Comparison of ENCODE assay signal across 18 mouse cellular contexts in the genomic region with DNA sequence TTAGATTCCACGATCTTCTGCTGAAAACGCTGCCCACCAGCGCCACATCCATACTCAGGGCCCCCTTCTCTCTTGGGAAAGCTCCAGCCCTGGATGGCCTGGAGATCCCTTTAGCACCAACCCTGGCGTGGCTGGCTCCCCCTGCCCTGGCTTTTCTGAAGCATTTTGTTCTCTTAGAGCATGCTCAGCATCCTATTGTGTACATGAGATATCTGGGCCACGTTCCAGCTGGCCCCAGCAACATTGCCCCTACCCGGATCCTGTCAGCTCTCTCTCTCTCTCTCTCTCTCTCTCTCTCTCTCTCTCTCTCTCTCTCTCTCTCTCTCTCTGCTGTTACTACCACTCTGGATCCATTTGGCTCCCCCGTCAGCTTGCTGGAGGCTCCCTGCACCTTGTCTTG. TPM values are rescaled to one million over a fixed set of nuclear protein-coding genes. Genes with fewer than 3 reads are reported as not detected.
DNase-seq lines count a peak whose midpoint lies in the region; ATAC-seq and TF ChIP-seq lines count a peak whose summit lies in the region.
"Had no signal": no experiment of that assay in that cellular context is flagged by ENCODE, and none has a peak within 500 bp of the region (broad histone marks: within the 10 kb centered on the region; RNA-seq: fewer than 3 reads in every experiment).

No protein-coding gene starts in this region.

- no peak for TF ChIP-seq CTCF in heart, adult 2 months (IDR thresholded peaks at IDR 0.05)
- no peak for TF ChIP-seq CTCF in stomach, postnatal 0 days (IDR thresholded peaks at IDR 0.05; ENCODE audit: low read depth)

- no peak overlapping the region; the same call in 1 of the 2 replicates for H3K9ac ChIP-seq in heart, embryonic 14.5 days (ENCODE audit: low read length)
- H3K9ac ChIP-seq in heart, adult 2 months (ENCODE audit: low read depth, low read length), result no peak overlapping the region
- no peak overlapping the region for H3K9ac ChIP-seq in lung, embryonic 15.5 days
- 0 out of 2 replicates have a peak overlapping the region, but pooled peaks have one; percentile 16 for H3K9ac ChIP-seq in stomach, embryonic 16.5 days (ENCODE audit: low read length)
- H3K9ac ChIP-seq in stomach, postnatal 0 days (ENCODE audit: low read length), result no peak overlapping the region
- H3K9ac ChIP-seq: heart, embryonic 15.5 days; liver, embryonic 15.5 days; neural tube, embryonic 12.5 days had no signal

- no peak overlapping the region for H3K4me2 ChIP-seq in heart, embryonic 14.5 days (ENCODE audit: low read length)
- no peak overlapping the region for H3K4me2 ChIP-seq in lung, embryonic 15.5 days
- H3K4me2 ChIP-seq in stomach, embryonic 16.5 days (ENCODE audit: low read depth, low read length), result no peak overlapping the region
- H3K4me2 ChIP-seq in stomach, postnatal 0 days (replicated peaks; ENCODE audit: low read depth), result no peak overlapping the region
- H3K4me2 ChIP-seq: heart, embryonic 15.5 days; liver, embryonic 15.5 days; neural tube, embryonic 12.5 days had no signal

- TF ChIP-seq EP300 in heart, adult 2 months (IDR thresholded peaks at IDR 0.05; ENCODE audit: insufficient read depth, low read depth, low read length), result no peak
- no peak for TF ChIP-seq EP300 in stomach, postnatal 0 days (optimal IDR thresholded peaks at IDR 0.05)

- H3K27me3 ChIP-seq in heart, embryonic 14.5 days (ENCODE audit: control insufficient read depth, insufficient read depth, low read length), result peaks cover 4% of the 10 kb centered on the region; the same call in 1 of the 2 replicates
- no peaks in the 10 kb centered on the region for H3K27me3 ChIP-seq in heart, adult 2 months (ENCODE audit: control insufficient read depth, insufficient read depth, low read length)
- H3K27me3 ChIP-seq in lung, embryonic 15.5 days, result no peaks in the 10 kb centered on the region
- no peaks in the 10 kb centered on the region for H3K27me3 ChIP-seq in stomach, embryonic 16.5 days (ENCODE audit: control insufficient read depth, insufficient read depth, low read length)
- H3K27me3 ChIP-seq in stomach, postnatal 0 days (ENCODE audit: control insufficient read depth, insufficient read depth, low read length), result no peaks in the 10 kb centered on the region
- H3K27me3 ChIP-seq: heart, embryonic 15.5 days; neural tube, embryonic 12.5 days had no signal

- no peaks in the 10 kb centered on the region for H3K79me2 ChIP-seq in heart, adult 2 months (replicated peaks; ENCODE audit: control insufficient read depth, insufficient read depth, low read length)

- intact Hi-C loops in heart, adult 2 months (cut with DNase I), result no loop called here

- no peak for TF ChIP-seq POLR2A in heart, adult 2 months (IDR thresholded peaks at IDR 0.05; ENCODE audit: insufficient read depth, low read depth, low read length)

- WGBS in heart, embryonic 14.5 days, result 47% methylated on average over 7 of the region's 7 CpGs
- WGBS in heart, adult 2 months, result 48% methylated on average over 7 of the region's 7 CpGs
- WGBS in lung, embryonic 15.5 days, result 43% methylated on average over 7 of the region's 7 CpGs
- 49% methylated on average over 7 of the region's 7 CpGs for WGBS in stomach, embryonic 16.5 days
- 35% methylated on average over 7 of the region's 7 CpGs for WGBS in stomach, postnatal 0 days

- no peaks in the 10 kb centered on the region for H3K36me3 ChIP-seq in heart, embryonic 14.5 days (ENCODE audit: control insufficient read depth, insufficient read depth, low read length)
- no peaks in the 10 kb centered on the region for H3K36me3 ChIP-seq in heart, adult 2 months (ENCODE audit: control insufficient read depth, insufficient read depth, low read length)
- H3K36me3 ChIP-seq in lung, embryonic 15.5 days, result no peaks in the 10 kb centered on the region
- no peaks in the 10 kb centered on the region for H3K36me3 ChIP-seq in stomach, embryonic 16.5 days (ENCODE audit: control insufficient read depth, insufficient read depth, low read length)
- H3K36me3 ChIP-seq in stomach, postnatal 0 days (ENCODE audit: control insufficient read depth, insufficient read depth, low read length), result no peaks in the 10 kb centered on the region
- H3K36me3 ChIP-seq: G1E; heart, embryonic 15.5 days; liver, embryonic 15.5 days; neural tube, embryonic 12.5 days had no signal

- no peak for DNase-seq in heart, adult 2 months
- no peak for DNase-seq in lung, adult 18-20 months
- no peak for DNase-seq in stomach, postnatal 0 days (ENCODE audit: low spot score)
- no peak for DNase-seq in ovary, postnatal 10 days (ENCODE audit: low spot score)
- DNase-seq: adrenal gland, postnatal 14 days; cerebellum, adult 9-11 months; embryo, embryonic 11 days; gastrocnemius, postnatal 14 days; kidney, postnatal 36 days had no signal

- H3K4me1 ChIP-seq in heart, embryonic 14.5 days (ENCODE audit: control insufficient read depth in 2 of 2, insufficient read depth in 2 of 2, low read length in 2 of 2), result peaks cover 7 to 8% of the 10 kb centered on the region in 2 experiments
- no peaks in the 10 kb centered on the region for H3K4me1 ChIP-seq in heart, adult 2 months (ENCODE audit: control insufficient read depth, insufficient read depth, low read length)
- H3K4me1 ChIP-seq in lung, embryonic 15.5 days, result peaks cover 4% of the 10 kb centered on the region; the same call in 1 of the 2 replicates
- peaks cover 6% of the 10 kb centered on the region for H3K4me1 ChIP-seq in stomach, embryonic 16.5 days (ENCODE audit: control insufficient read depth, insufficient read depth, low read length)
- no peaks in the 10 kb centered on the region for H3K4me1 ChIP-seq in stomach, postnatal 0 days (replicated peaks; ENCODE audit: control insufficient read depth, insufficient read depth)
- H3K4me1 ChIP-seq: liver, embryonic 15.5 days; neural tube, embryonic 12.5 days had no signal

- no peaks in the 10 kb centered on the region for H3K9me3 ChIP-seq in heart, embryonic 14.5 days (ENCODE audit: control insufficient read depth, low read length)
- H3K9me3 ChIP-seq in lung, embryonic 15.5 days, result no peaks in the 10 kb centered on the region
- no peaks in the 10 kb centered on the region for H3K9me3 ChIP-seq in stomach, embryonic 16.5 days (replicated peaks; ENCODE audit: control insufficient read depth, low read length)
- H3K9me3 ChIP-seq in stomach, postnatal 0 days (ENCODE audit: control insufficient read depth, low read length), result no peaks in the 10 kb centered on the region
- H3K9me3 ChIP-seq: G1E; heart, embryonic 15.5 days; liver, embryonic 15.5 days; neural tube, embryonic 12.5 days had no signal

- no peak overlapping the region for H3K27ac ChIP-seq in heart, embryonic 14.5 days (replicated peaks in 1 of 2; ENCODE audit: control insufficient read depth in 1 of 2, insufficient read depth in 1 of 2, low read depth in 2 of 2, low read length in 2 of 2)
- H3K27ac ChIP-seq in heart, adult 2 months, result no peak overlapping the region
- H3K27ac ChIP-seq in lung, embryonic 15.5 days, result no peak overlapping the region
- H3K27ac ChIP-seq in stomach, embryonic 16.5 days (ENCODE audit: low read length), result no peak overlapping the region
- no peak overlapping the region for H3K27ac ChIP-seq in stomach, postnatal 0 days (replicated peaks)
- H3K27ac ChIP-seq: heart, embryonic 15.5 days; liver, embryonic 15.5 days; neural tube, embryonic 12.5 days had no signal

- peak; percentile 24; the same call in 1 of the 2 replicates for ATAC-seq in heart, embryonic 14.5 days (ENCODE audit: insufficient number of reproducible peaks, insufficient read depth, low FRiP score, low read depth)
- ATAC-seq in lung, embryonic 15.5 days (ENCODE audit: borderline replicate concordance, extremely low read depth, low FRiP score, low TSS enrichment), result peak; percentile 58; the same call in 1 of the 2 replicates
- no peak for ATAC-seq in stomach, embryonic 16.5 days (ENCODE audit: insufficient read depth, low FRiP score)
- ATAC-seq in stomach, postnatal 0 days (ENCODE audit: low FRiP score, low TSS enrichment), result no peak

- no peak overlapping the region for H3K4me3 ChIP-seq in heart, embryonic 14.5 days (ENCODE audit: control insufficient read depth in 1 of 2, insufficient read depth in 1 of 2, low read depth in 1 of 2, low read length in 2 of 2)
- H3K4me3 ChIP-seq in heart, adult 2 months, result no peak overlapping the region
- no peak overlapping the region for H3K4me3 ChIP-seq in lung, embryonic 15.5 days
- no peak overlapping the region for H3K4me3 ChIP-seq in stomach, embryonic 16.5 days (replicated peaks; ENCODE audit: low read length)
- no peak overlapping the region for H3K4me3 ChIP-seq in stomach, postnatal 0 days (ENCODE audit: low read depth, low read length)
- H3K4me3 ChIP-seq: heart, embryonic 15.5 days; liver, embryonic 15.5 days; neural tube, embryonic 12.5 days had no signal

RNA-seq across cellular contexts. Expression of a gene that starts 37.2 kb away (rescaled TPM):
- polyA plus RNA-seq in heart, embryonic 14.5 days (2014; fragmentation: Nextera tagmentation; extraction: Ambion mirVana), result not detected in 2 replicates
- under 1 TPM; 0.21 to 0.32 TPM for total RNA-seq in heart, adult 2 months (2021)
- 1.2 and 1.9 TPM in 2 replicates for polyA plus RNA-seq in heart, adult 2 months (2012; rRNA removed)
- 0.10 TPM in 1 of 2 replicates, not detected in the other for polyA plus RNA-seq in lung, embryonic 15.5 days (2015; fragmentation: Nextera tagmentation; extraction: Ambion mirVana)
- polyA plus RNA-seq in stomach, embryonic 16.5 days (2015; fragmentation: Nextera tagmentation; extraction: Ambion mirVana), result 0.17 and 0.31 TPM in 2 replicates
- polyA plus RNA-seq in stomach, postnatal 0 days (2015; fragmentation: Nextera tagmentation; extraction: Ambion mirVana), result 0.07 and 0.10 TPM in 2 replicates
- total RNA-seq: layer of hippocampus, postnatal 25 days had no signal
- polyA plus RNA-seq: G1E; limb, embryonic 11.5 days; liver, embryonic 15.5 days; neural tube, embryonic 12.5 days had no signal

Comparison
In these comparisons a context has a peak if more than half of its experiments do, and no peak if none do; other contexts are left out.
1. ATAC-seq: peak in heart, embryonic 14.5 days (single experiment) and lung, embryonic 15.5 days (single experiment); none in stomach, embryonic 16.5 days (single experiment) and stomach, postnatal 0 days (single experiment).